Mouse (Mus musculus) E14TG2a.4 (cell line): ENCODE results near the gene Klrb1b.
"Not testable (repeated sequence)": the region's sequence is repeated elsewhere in the genome, so short reads cannot be mapped to it uniquely, and the experiment has no call there.

Experiments
- H3K27me3 ChIP-seq: 2 replicates; pipeline ENCODE4 v1.6.1; 2014; ENCODE audit warnings: low read length, control low read depth; ENCODE audit not compliant: insufficient read depth
- H3K36me3 ChIP-seq: 2 replicates; pipeline ENCODE4 v1.6.1; 2014; ENCODE audit warnings: low read length, control low read depth; ENCODE audit not compliant: insufficient read depth
- H3K4me1 ChIP-seq: replicated peaks from 2 replicates; pipeline ENCODE4 v1.6.1; 2014; ENCODE audit warnings: low read depth, low read length, control low read depth
- H3K4me3 ChIP-seq: replicated peaks from 2 replicates; pipeline ENCODE4 v1.5.1; 2014; ENCODE audit warnings: mild to moderate bottlenecking, low read length
- H3K9me3 ChIP-seq: 2 replicates; pipeline ENCODE4 v1.6.1; 2014; ENCODE audit warnings: low read length, control low read depth
- CTCF ChIP-seq: conservative IDR thresholded peaks from 2 replicates; pipeline ENCODE4 v1.5.1; 2014; ENCODE audit warnings: low read length
- NANOG ChIP-seq: IDR thresholded peaks from 2 replicates; pipeline ENCODE4 v1.6.1; 2014; ENCODE audit warnings: borderline replicate concordance, low read length, mixed read lengths
- POU5F1 ChIP-seq: IDR thresholded peaks from 2 replicates; pipeline ENCODE4 v1.6.1; 2014; ENCODE audit warnings: low read length, borderline replicate concordance

The Klrb1b gene

GRCm38 (mm10) chr6:128842945-128843478 is 16.9 kb upstream of the Klrb1b start:
- no peaks in the 10 kb centered on the region for H3K9me3 ChIP-seq
- H3K4me1 ChIP-seq, result peaks cover 38% of the 10 kb centered on the region
- peaks cover 15% of the 10 kb centered on the region for H3K27me3 ChIP-seq
- H3K4me3 ChIP-seq, result peak overlapping the region; percentile 94
- no peaks in the 10 kb centered on the region for H3K36me3 ChIP-seq
- TF ChIP-seq CTCF (no peak), POU5F1 (no peak), NANOG (no peak)

- H3K4me1 ChIP-seq, result peaks cover 38% of the 10 kb centered on the region
- H3K9me3 ChIP-seq, result peaks cover 4% of the 10 kb centered on the region
- H3K36me3 ChIP-seq, result no peaks in the 10 kb centered on the region
- H3K27me3 ChIP-seq, result peaks cover 15% of the 10 kb centered on the region
- TF ChIP-seq POU5F1, result no peak
- peak overlapping the region; percentile 94 for H3K4me3 ChIP-seq
These were observed 16.3 kb upstream of the Klrb1b start for GRCm38 (mm10) chr6:128842356-128842944.

GRCm38 (mm10) chr6:128841327-128842089 is 15.4 kb upstream of the Klrb1b start:
- H3K4me1 ChIP-seq, result peaks cover 38% of the 10 kb centered on the region
- no peak for TF ChIP-seq POU5F1
- no peak for TF ChIP-seq CTCF
- TF ChIP-seq NANOG, result no peak
- H3K4me3 ChIP-seq, result 0 out of 2 replicates have a peak overlapping the region, but pooled peaks have one; percentile 94
- no peaks in the 10 kb centered on the region for H3K36me3 ChIP-seq
- H3K27me3 ChIP-seq, result peaks cover 15% of the 10 kb centered on the region
- H3K9me3 ChIP-seq, result peaks cover 13% of the 10 kb centered on the region

- H3K27me3 ChIP-seq, result peaks cover 15% of the 10 kb centered on the region
- H3K36me3 ChIP-seq, H3K4me3 ChIP-seq: not testable (repeated sequence)
- peaks cover 22% of the 10 kb centered on the region for H3K9me3 ChIP-seq
- H3K4me1 ChIP-seq, result peaks cover 35% of the 10 kb centered on the region
These were observed 14.5 kb upstream of the Klrb1b start for GRCm38 (mm10) chr6:128840669-128841068.

- Histone ChIP-seq H3K36me3 (no peaks in the 10 kb centered on the region), H3K4me1 (peaks cover 32% of the 10 kb centered on the region), H3K4me3 (peak overlapping the region; percentile 90)
These were observed 13.8 kb upstream of the Klrb1b start for GRCm38 (mm10) chr6:128839921-128840320.

GRCm38 (mm10) chr6:128839266-128839771 is 13.2 kb upstream of the Klrb1b start:
- Histone ChIP-seq H3K36me3 (no peaks in the 10 kb centered on the region), H3K27me3 (peaks cover 15% of the 10 kb centered on the region), H3K4me3 (peak overlapping the region; percentile 90), H3K4me1 (peaks cover 26% of the 10 kb centered on the region), H3K9me3 (peaks cover 23% of the 10 kb centered on the region)
- peak; percentile 65 for TF ChIP-seq CTCF
- TF ChIP-seq POU5F1, result no peak

More at GRCm38 (mm10) chr6:128839921-128840320, 13.8 kb upstream of the Klrb1b start:
- peaks cover 15% of the 10 kb centered on the region for H3K27me3 ChIP-seq
- H3K9me3 ChIP-seq, result peaks cover 23% of the 10 kb centered on the region
- TF ChIP-seq CTCF (no peak), POU5F1 (no peak), NANOG (no peak)

- TF ChIP-seq NANOG (no peak), CTCF (no peak), POU5F1 (no peak)
- peaks cover 22% of the 10 kb centered on the region for H3K4me1 ChIP-seq
- H3K9me3 ChIP-seq, result peaks cover 23% of the 10 kb centered on the region
- peak overlapping the region; percentile 90 for H3K4me3 ChIP-seq
- peaks cover 15% of the 10 kb centered on the region for H3K27me3 ChIP-seq
- H3K36me3 ChIP-seq, result no peaks in the 10 kb centered on the region
These were observed 12.5 kb upstream of the Klrb1b start for GRCm38 (mm10) chr6:128838342-128839265.
